Mouse (Mus musculus) left cerebral cortex, adult 11 months (tissue): Measurements from ENCODE around the gene DXBay18.
A peak's percentile ranks its signal among the peaks of the same experiment; 100 is the strongest.
"Not testable (repeated sequence)": the region's sequence is repeated elsewhere in the genome, so short reads cannot be mapped to it uniquely, and the experiment has no call there.

Experiments
- DNase-seq: peaks from one replicate; pipeline ENCODE4 v3.0.0; 2022; ENCODE audit warnings: low spot score

DXBay18 gene

GRCm38 (mm10) chrX:73149350-73149749 lies at the start of gene DXBay18:
Gene DXBay18 (minus strand): TSS chrX:73149450.
- DNase-seq = not testable (repeated sequence)

GRCm38 (mm10) chrX:73191934-73192333 lies 42.7 kb upstream of the DXBay18 start, which contains the start of gene Xlr3b:
Gene Xlr3b (plus strand): TSS chrX:73192207.
- peak; percentile 8 for DNase-seq

- DNase-seq = not testable (repeated sequence)
These were observed 27.6 kb upstream of the DXBay18 start, which contains the start of gene Spin2d for GRCm38 (mm10) chrX:73176889-73177288. Gene Spin2d (minus strand): TSS chrX:73176989.

- not testable (repeated sequence) for DNase-seq
These were observed 754 bp downstream of the DXBay18 start, which contains the start of gene Xlr5b for GRCm38 (mm10) chrX:73148496-73148895. Gene Xlr5b (plus strand): TSS chrX:73148796.

DNA sequence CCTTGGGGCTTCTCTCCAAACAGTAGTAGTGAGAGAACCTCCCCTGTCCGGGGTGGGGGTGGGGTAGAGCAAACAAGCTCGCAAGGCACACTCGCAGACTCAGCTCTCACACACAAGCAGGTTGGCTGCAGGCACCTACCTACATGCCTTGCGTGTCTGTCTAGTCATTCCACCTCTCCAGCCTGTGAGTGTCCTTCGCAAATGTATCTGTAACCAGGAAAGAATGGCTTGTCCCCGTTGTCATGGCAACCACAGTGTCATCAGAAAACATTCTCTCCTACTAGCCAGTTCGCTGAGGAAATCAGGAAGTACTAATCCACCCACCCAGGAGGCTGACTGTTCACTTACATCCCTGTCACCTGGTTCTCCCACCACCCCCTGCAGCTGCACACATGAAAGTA lies 6.0 kb downstream of the DXBay18 start:
- not testable (repeated sequence) for DNase-seq

DNA sequence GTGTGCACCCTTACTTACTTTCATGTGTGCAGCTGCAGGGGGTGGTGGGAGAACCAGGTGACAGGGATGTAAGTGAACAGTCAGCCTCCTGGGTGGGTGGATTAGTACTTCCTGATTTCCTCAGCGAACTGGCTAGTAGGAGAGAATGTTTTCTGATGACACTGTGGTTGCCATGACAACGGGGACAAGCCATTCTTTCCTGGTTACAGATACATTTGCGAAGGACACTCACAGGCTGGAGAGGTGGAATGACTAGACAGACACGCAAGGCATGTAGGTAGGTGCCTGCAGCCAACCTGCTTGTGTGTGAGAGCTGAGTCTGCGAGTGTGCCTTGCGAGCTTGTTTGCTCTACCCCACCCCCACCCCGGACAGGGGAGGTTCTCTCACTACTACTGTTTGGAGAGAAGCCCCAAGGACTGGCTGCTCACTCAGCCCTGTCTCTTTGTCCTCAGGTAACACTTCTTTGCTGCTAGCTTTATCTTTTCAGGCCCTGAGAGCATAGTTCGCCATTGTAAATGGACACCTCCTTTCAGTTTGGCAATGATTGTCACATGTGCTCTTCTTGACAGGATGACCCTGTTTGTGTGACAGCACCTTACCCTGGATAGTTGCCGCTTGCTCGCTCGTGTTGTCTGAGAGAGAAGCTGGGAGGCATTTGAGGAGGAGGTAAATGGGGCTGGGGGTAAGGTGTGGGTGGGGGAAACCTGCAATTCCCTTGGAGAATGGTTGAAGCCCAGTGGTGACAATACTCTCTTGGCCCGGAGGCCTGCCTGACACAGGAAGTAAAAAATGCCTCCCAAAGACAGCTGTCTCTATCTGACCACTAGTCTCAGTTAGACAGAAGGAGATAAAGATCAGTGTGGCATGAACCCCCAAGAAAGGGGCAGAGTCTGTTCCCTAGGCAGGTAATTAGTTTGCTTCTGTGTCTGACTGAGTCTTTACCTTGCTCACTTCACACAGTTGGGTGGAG lies 26.1 kb downstream of the DXBay18 start:
- DNase-seq = not testable (repeated sequence)

- not testable (repeated sequence) for DNase-seq
These were observed 32.5 kb downstream of the DXBay18 start, which contains the start of gene Gm14685 for GRCm38 (mm10) chrX:73116747-73117146. Gene Gm14685 (plus strand): TSS chrX:73117047.

GRCm38 (mm10) chrX:73096941-73097508 lies 52.2 kb downstream of the DXBay18 start, which contains the start of gene Xlr3a:
Gene Xlr3a (minus strand): TSS chrX:73097095.
- peak; percentile 1 for DNase-seq
